In genomic region chr14:32561428-32561827, GRCm38 (mm10) we compare ENCODE assay signal across 2 mouse cellular contexts.
TF ChIP-seq lines count a peak whose summit lies in the region.

No protein-coding gene starts in this region.

TF ChIP-seq in CH12.LX, 34 proteins besides CTCF, POLR2A, EP300 and RAD21 (continued from another document):
- TF ChIP-seq CHD1 (IDR thresholded peaks at IDR 0.05; ENCODE audit: low read depth, low read length) = no peak
- no peak for TF ChIP-seq KAT2A (IDR thresholded peaks at IDR 0.05; ENCODE audit: insufficient replicate concordance, low read length)
- no peak for TF ChIP-seq NELFE (IDR thresholded peaks at IDR 0.05; ENCODE audit: low read depth, low read length)
- TF ChIP-seq UBTF (IDR thresholded peaks at IDR 0.05; ENCODE audit: low read depth, low read length) = no peak
- TF ChIP-seq MXI1 (IDR thresholded peaks at IDR 0.05; ENCODE audit: low read depth, low read length) = no peak
- no peak for TF ChIP-seq ELF1 (IDR thresholded peaks at IDR 0.05; ENCODE audit: low read depth, low read length)
- no peak for TF ChIP-seq MAX (IDR thresholded peaks at IDR 0.05; ENCODE audit: low read length)
- no peak for TF ChIP-seq SIN3A (IDR thresholded peaks at IDR 0.05; ENCODE audit: low read length)
- no peak for TF ChIP-seq MAFK (IDR thresholded peaks at IDR 0.05; ENCODE audit: insufficient replicate concordance, low read length)
- no peak for TF ChIP-seq CHD2 (IDR thresholded peaks at IDR 0.05; ENCODE audit: low read length)
- no peak for TF ChIP-seq RCOR1 (conservative IDR thresholded peaks at IDR 0.05; ENCODE audit: low read depth, low read length)

TF ChIP-seq in MEL, 35 proteins besides CTCF, POLR2A, EP300 and RAD21 (continued from another document):
- TF ChIP-seq UBTF (IDR thresholded peaks at IDR 0.05; ENCODE audit: borderline replicate concordance, insufficient read depth, low read depth, low read length) (no peak), ETS1 (IDR thresholded peaks at IDR 0.05; ENCODE audit: low read depth, low read length) (peak; percentile 86)
